ENCODE assay signal across 8 mouse cellular contexts in genomic region chr7:100931926-100932480, GRCm38 (mm10). TPM values are rescaled to one million over a fixed set of nuclear protein-coding genes. Genes with fewer than 3 reads are reported as not detected.
A peak's percentile ranks its signal among the peaks of the same experiment; 100 is the strongest.
DNase-seq lines count a peak whose midpoint lies in the region; ATAC-seq lines count a peak whose summit lies in the region.

Gene Arhgef17 (minus strand): TSS chr7:100932107.

- peak; percentile 28 for DNase-seq in thymus, postnatal 14 days
- no peak for DNase-seq in thymus, postnatal 0 days (ENCODE audit: low spot score)
- peak; percentile 94 for DNase-seq in embryo, embryonic 9.5 days (ENCODE audit: extremely low spot score)
- DNase-seq in heart, adult 9 months (ENCODE audit: low spot score in 2 of 2), result peak; percentile 59 to 64
- DNase-seq in kidney, postnatal 10 days, result peak; percentile 89
- DNase-seq in lung, postnatal 10 days, result peak; percentile 87
- no peak for DNase-seq in cerebellum, adult 8-10 months

- peaks cover 41% of the 10 kb centered on the region for H3K4me1 ChIP-seq in stomach, embryonic 16.5 days (ENCODE audit: control insufficient read depth, insufficient read depth, low read length)

- peak within 1 kb of the TSS; percentile 96 for H3K9ac ChIP-seq in stomach, embryonic 16.5 days (ENCODE audit: low read length)

- no peaks in the 10 kb centered on the region for H3K27me3 ChIP-seq in stomach, embryonic 16.5 days (ENCODE audit: control insufficient read depth, insufficient read depth, low read length)

- H3K4me2 ChIP-seq in stomach, embryonic 16.5 days (ENCODE audit: low read depth, low read length), result peak within 1 kb of the TSS; percentile 88

- WGBS in stomach, embryonic 16.5 days, result 1% methylated on average over 35 of the region's 35 CpGs

- H3K36me3 ChIP-seq in stomach, embryonic 16.5 days (ENCODE audit: control insufficient read depth, insufficient read depth, low read length), result no peaks in the 10 kb centered on the region

- ATAC-seq in stomach, embryonic 16.5 days (ENCODE audit: insufficient read depth, low FRiP score), result peak; percentile 75

- H3K9me3 ChIP-seq in stomach, embryonic 16.5 days (replicated peaks; ENCODE audit: control insufficient read depth, low read length), result no peaks in the 10 kb centered on the region

- H3K4me3 ChIP-seq in stomach, embryonic 16.5 days (replicated peaks; ENCODE audit: low read length), result peak within 1 kb of the TSS; percentile 84

- H3K27ac ChIP-seq in stomach, embryonic 16.5 days (ENCODE audit: low read length), result peak within 1 kb of the TSS; percentile 100

RNA-seq across cellular contexts. Expression of gene Arhgef17, which starts in this region (rescaled TPM):
- 1.0 and 1.1 TPM in 2 replicates for polyA plus RNA-seq in thymus, postnatal 0 days (2015; fragmentation: Nextera tagmentation; extraction: Ambion mirVana)
- 7.3 and 7.4 TPM in 2 replicates for polyA plus RNA-seq in stomach, embryonic 16.5 days (2015; fragmentation: Nextera tagmentation; extraction: Ambion mirVana)

Comparison
In these comparisons a context has a peak if more than half of its experiments do, and no peak if none do; other contexts are left out.
1. DNase-seq: peak in thymus, postnatal 14 days (single experiment), embryo, embryonic 9.5 days (single experiment), heart, adult 9 months (2 of 2), kidney, postnatal 10 days (single experiment) and lung, postnatal 10 days (single experiment); none in thymus, postnatal 0 days (single experiment) and cerebellum, adult 8-10 months (single experiment).